Mouse (Mus musculus): ENCODE data around the gene Pklr. TPM values are rescaled to one million over a fixed set of nuclear protein-coding genes. Genes with fewer than 3 reads are reported as not detected.
A peak's percentile ranks its signal among the peaks of the same experiment; 100 is the strongest.

Pklr gene
- polyA plus RNA-seq (2015; fragmentation: Nextera tagmentation; extraction: Ambion mirVana) = 0.30 TPM in 1 of 2 replicates, not detected in the other

DNA sequence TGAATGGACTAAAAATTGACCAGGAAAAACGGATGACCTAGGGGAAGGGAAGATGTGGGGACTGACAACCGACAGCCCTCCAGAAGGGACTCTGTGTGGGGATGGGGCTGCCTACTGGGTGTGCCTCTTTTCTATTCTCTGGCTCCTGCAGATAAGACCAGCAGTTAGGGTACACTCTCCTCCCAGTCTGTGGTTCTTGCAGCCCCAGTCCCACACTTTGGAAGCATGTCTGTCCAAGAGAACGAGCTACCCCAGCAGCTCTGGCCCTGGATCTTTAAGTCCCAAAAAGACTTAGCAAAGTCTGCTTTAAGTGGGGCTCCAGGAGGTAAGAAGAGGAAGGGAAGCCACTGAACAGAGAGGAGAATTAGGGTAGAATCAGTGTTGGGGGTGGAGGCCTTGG lies at the start of gene Pklr:
Gene Pklr, plus strand, starts transcription at position 185 of the 400 bp plus-strand sequence.
- 68% methylated on average over 3 of the region's 3 CpGs for WGBS
- no peaks in the 10 kb centered on the region for H3K9me3 ChIP-seq
- H3K27ac ChIP-seq = no peak within 1 kb of the TSS
- H3K4me2 ChIP-seq = no peak within 1 kb of the TSS
- no peak for ATAC-seq (ENCODE audit: low FRiP score)
- no peak within 1 kb of the TSS for H3K4me3 ChIP-seq
- H3K4me1 ChIP-seq (replicated peaks) = peaks cover 7% of the 10 kb centered on the region
- H3K36me3 ChIP-seq = no peaks in the 10 kb centered on the region
- H3K27me3 ChIP-seq = peaks cover 13% of the 10 kb centered on the region; the same call in 1 of the 2 replicates
- H3K9ac ChIP-seq = peak within 1 kb of the TSS; percentile 13; the same call in 1 of the 2 replicates

DNA sequence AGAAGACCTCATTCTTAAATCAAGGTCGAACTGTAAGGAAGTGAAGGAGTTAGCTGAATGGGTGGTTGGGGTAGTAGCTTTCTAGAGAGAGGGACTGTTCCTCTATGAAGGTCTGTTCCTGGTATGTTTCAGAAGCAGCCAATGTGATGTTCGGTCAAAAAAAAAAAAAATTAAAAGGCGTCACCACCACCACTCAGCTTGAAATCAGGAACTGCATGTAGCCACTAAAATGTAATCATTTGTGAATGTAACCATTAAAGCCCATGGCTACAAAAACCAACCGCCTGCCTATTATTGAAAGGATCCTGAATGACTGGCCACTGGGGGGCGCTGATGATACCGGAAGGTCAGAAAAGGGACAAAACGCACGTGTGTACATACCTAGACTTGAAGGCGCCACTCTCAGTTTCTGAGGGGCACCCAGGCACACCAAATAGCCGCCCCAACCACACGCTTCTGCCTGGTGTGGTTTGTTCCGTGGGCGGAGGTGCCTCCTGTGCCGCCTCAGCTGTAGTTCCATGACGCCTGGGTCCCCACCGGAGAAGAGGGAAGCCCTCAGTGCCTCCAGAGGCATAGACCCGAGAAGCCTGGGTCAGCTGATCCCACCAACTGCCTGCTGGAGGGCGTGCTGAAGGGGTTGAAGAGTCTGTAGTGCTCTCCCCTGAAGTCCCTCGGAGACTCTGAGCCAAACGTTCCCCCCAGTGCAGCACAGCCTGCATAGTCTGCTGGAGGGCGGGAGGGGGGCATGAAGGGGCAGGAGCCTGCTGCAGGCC lies 48.4 kb upstream of the Pklr start:
- H3K4me3 ChIP-seq = no peak overlapping the region
- peaks cover 18% of the 10 kb centered on the region for H3K27me3 ChIP-seq
- no peaks in the 10 kb centered on the region for H3K9me3 ChIP-seq
- no peak overlapping the region for H3K4me2 ChIP-seq
- peaks cover 57% of the 10 kb centered on the region for H3K36me3 ChIP-seq
- H3K9ac ChIP-seq = no peak overlapping the region
- H3K27ac ChIP-seq = no peak overlapping the region
- 32% methylated on average over 21 of the region's 21 CpGs for WGBS
- peaks cover 51% of the 10 kb centered on the region for H3K4me1 ChIP-seq (replicated peaks)
- no peak for ATAC-seq (ENCODE audit: low FRiP score)

DNA sequence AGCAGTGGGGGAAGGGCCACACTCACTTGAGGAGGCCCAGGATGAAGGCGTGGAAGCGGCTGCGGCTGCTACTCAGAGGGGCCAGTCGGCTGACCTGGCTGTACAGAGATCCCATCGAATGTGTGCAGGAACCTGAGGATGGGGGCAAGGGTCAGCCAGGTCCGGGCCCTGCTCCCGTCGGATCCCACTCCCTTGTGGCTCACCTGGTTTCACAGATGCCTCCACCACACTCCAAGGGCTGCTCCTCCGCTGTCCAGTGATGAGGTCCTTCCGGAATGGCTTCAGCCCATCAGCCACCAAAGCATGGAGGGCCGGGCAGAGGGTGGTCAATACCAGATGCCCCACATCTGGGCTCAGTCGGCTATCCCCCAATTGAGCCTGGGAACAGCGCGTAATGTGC lies 47.0 kb upstream of the Pklr start:
- no peak for ATAC-seq (ENCODE audit: low FRiP score)
- Histone ChIP-seq H3K9me3 (no peaks in the 10 kb centered on the region), H3K27ac (no peak overlapping the region), H3K4me2 (peak overlapping the region; percentile 91), H3K4me3 (peak overlapping the region; percentile 69), H3K27me3 (peaks cover 18% of the 10 kb centered on the region), H3K36me3 (peaks cover 55% of the 10 kb centered on the region), H3K9ac (peak overlapping the region; percentile 90), H3K4me1 (replicated peaks) (peaks cover 56% of the 10 kb centered on the region)
- 67% methylated on average over 14 of the region's 14 CpGs for WGBS

DNA sequence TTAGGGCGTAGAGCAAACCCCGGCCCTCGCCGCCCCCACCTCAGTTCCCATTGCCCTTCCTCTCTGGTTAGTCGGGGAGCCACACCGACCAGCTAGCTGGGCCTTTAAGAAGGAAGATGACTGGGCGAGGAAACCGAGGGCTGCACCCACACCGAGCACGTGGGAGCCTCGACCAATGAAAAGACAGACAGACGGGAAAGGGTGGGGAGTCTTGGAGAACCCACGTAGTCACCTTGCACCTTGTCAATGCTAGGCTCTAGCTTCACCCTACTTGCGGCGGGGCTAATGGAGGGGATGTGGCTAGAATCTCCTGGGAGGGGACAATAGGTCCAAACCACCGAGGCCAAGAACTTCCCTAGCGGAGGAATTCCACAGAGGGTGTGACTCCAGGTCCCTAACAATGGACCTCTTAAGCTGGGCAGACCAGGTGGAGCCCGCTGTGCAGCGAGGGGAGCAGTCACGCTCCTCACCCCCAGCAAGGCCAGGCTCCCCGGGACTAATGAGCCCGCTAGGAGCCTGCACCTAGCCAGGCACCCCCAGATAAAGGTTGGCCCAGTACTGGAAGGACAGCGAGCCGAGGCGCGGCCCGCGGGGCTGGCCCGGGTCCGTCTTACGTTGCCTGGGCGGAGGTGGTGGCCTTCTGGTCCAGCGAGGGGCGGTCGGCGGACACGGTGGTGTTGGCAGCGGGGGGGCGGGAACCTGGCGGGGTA lies 45.9 kb upstream of the Pklr start:
- ATAC-seq (ENCODE audit: low FRiP score) = peak; percentile 65
- WGBS = under 1% methylated on average over 40 of the region's 40 CpGs
- H3K27me3 ChIP-seq = peaks cover 18% of the 10 kb centered on the region
- H3K4me2 ChIP-seq = peak overlapping the region; percentile 91
- H3K36me3 ChIP-seq = peaks cover 55% of the 10 kb centered on the region
- no peaks in the 10 kb centered on the region for H3K9me3 ChIP-seq
- H3K9ac ChIP-seq = peak overlapping the region; percentile 90
- peak overlapping the region; percentile 89 for H3K27ac ChIP-seq
- peak overlapping the region; percentile 69 for H3K4me3 ChIP-seq
- H3K4me1 ChIP-seq (replicated peaks) = peaks cover 57% of the 10 kb centered on the region

DNA sequence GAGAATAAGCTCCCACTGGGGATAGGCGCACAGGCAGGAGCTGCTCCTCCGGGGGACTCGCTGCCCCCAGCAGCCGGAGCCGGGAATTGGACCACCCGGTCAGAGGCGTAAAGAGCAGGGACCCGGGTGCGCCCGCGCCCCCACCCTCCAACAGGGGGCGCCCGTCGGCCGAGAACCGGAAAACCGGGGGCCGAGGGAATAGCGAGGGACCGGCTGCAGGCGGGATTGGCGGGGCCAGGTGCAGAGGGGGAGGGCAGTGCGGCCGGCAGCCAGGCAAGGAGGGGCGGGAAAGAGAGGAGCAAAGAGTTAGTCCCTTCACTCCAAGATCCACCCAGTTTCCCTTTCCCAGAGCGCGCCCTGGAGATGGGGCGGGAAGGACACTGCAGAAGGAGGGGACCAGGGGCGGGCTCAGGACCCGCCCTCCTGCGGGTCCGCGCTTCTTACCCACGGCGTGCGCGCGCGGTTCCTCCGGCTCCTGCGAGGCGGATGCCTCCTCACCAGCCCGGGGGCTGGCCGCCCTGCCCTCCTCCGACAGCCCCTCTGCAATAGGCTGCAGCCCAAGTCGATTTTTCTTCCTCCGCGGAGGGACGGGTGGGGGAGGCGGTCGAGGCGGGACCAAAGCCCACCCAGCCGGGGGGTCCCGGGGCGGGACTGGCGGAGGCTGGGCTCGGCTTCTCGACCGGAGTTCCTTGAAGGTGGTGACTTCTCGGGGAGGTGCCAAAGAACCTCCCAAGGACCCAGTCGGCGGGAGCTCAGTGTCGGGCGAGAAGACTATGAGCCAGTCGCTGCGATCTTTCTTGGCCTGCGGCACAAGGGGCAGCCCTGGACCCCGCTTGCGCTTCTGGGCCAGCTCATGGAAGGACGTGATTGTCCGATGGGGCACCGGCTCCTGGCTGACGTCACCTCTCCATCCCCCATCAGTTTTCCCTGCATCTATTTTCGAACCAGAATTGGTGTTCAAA lies 45.0 kb upstream of the Pklr start:
- peaks cover 18% of the 10 kb centered on the region for H3K27me3 ChIP-seq
- H3K4me1 ChIP-seq (replicated peaks) = peaks cover 57% of the 10 kb centered on the region
- H3K36me3 ChIP-seq = peaks cover 56% of the 10 kb centered on the region
- WGBS = under 1% methylated on average over 74 of the region's 74 CpGs
- peak; percentile 24 for ATAC-seq (ENCODE audit: low FRiP score)
- H3K9me3 ChIP-seq = no peaks in the 10 kb centered on the region
- peak overlapping the region; percentile 89 for H3K27ac ChIP-seq
- peak overlapping the region; percentile 91 for H3K4me2 ChIP-seq
- H3K4me3 ChIP-seq = peak overlapping the region; percentile 69
- H3K9ac ChIP-seq = peak overlapping the region; percentile 90

DNA sequence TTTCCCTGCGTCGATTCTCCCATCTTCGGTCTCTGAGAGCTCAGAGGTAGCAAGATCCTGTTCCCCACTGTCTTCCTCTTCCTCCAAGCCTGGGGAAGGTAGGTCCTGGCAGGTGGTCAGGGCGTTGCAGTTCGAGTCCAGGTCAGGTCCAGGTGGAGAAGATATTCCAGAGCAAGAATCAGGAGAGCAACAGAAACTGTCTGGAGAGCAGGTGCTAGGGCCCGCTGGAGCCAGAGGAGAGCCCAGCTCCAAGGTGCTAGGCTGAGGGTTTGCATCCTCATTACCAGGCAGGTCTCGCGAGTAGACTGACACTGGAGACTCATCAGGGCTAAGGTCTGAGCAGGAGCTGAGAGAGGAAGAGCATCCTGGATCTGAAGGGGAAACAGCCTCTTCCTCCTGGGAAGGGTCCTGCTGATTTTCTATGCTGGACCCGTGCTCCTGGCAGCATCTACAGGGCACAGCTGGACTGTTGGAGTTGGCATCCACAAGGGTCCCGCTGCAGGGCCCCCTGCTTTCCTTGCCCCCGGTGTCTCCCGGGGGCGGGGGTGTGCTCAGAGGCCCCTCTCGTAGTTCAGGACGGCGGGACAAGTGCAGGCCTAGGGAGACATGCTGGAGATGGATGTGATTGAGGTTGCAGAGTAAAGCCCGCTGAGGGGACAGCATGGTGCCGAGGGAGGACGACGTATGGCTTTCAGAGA lies 44.0 kb upstream of the Pklr start:
- 6% methylated on average over 20 of the region's 20 CpGs for WGBS
- Histone ChIP-seq H3K4me3 (peak overlapping the region; percentile 69), H3K27me3 (peaks cover 18% of the 10 kb centered on the region), H3K4me2 (peak overlapping the region; percentile 91), H3K27ac (peak overlapping the region; percentile 89), H3K9ac (peak overlapping the region; percentile 90), H3K9me3 (no peaks in the 10 kb centered on the region), H3K36me3 (peaks cover 56% of the 10 kb centered on the region), H3K4me1 (replicated peaks) (peaks cover 54% of the 10 kb centered on the region)
- no peak for ATAC-seq (ENCODE audit: low FRiP score)

DNA sequence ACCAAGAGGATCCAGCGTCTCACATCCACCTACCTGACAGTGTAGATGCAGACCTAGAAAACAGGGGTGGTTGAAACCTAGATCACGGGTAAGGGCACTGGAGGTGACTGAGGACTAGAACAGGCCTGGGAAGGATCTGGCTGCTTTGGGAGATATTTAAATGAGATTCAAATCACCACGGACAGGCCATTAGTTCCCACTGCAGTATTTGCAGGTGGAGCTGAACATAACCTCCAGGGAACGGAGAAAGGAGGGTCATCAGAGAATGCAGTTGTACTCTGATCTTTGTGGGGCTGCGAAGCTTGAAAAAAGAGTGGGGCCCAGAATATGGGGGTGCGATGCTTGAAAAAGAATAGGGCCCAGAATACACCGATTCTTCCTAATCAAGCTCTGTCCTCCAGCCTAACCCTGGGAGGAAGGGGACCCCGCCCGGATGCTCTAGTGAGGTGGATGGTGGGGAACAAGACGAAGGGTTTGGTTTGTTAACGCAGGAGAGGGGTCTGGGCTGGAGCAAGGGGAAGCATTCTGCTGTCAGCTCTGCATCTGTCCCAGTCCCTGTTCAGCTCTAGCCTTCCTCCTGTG lies 43.3 kb upstream of the Pklr start:
- H3K27ac ChIP-seq = peak overlapping the region; percentile 89
- peak overlapping the region; percentile 90 for H3K9ac ChIP-seq
- H3K4me3 ChIP-seq = peak overlapping the region; percentile 69
- ATAC-seq (ENCODE audit: low FRiP score) = peak; percentile 33
- H3K9me3 ChIP-seq = no peaks in the 10 kb centered on the region
- peak overlapping the region; percentile 91 for H3K4me2 ChIP-seq
- WGBS = 14% methylated on average over 11 of the region's 11 CpGs
- peaks cover 49% of the 10 kb centered on the region for H3K4me1 ChIP-seq (replicated peaks)
- H3K36me3 ChIP-seq = peaks cover 56% of the 10 kb centered on the region
- H3K27me3 ChIP-seq = peaks cover 18% of the 10 kb centered on the region

DNA sequence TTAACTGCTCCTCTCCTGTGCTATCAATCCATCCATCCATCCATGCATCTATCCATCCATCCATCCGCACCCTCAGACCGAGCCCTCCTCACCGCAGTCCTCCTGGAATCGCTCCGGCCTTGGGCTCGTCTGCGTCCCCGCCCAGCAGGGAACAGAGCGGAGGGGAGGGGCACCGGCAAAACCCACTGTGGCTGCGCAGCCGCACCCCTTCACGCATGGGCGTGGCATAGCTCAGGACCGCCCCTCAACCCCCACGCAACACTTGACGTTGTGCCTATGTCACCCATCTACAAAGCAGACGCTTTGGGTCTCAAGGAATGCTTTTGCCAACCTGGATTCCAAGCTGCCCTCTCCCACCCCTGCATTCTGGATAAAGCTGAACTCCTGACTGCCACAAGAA lies 42.8 kb upstream of the Pklr start, which contains the start of gene Rusc1:
Gene Rusc1, minus strand, starts transcription at position 137 of the 400 bp plus-strand sequence.
- Histone ChIP-seq H3K36me3 (peaks cover 55% of the 10 kb centered on the region), H3K4me2 (peak within 1 kb of the TSS; percentile 91), H3K4me1 (replicated peaks) (peaks cover 45% of the 10 kb centered on the region), H3K9ac (peak within 1 kb of the TSS; percentile 90), H3K9me3 (no peaks in the 10 kb centered on the region), H3K27me3 (peaks cover 14% of the 10 kb centered on the region), H3K27ac (peak within 1 kb of the TSS; percentile 89), H3K4me3 (peak within 1 kb of the TSS; percentile 69)
- peak; percentile 85 for ATAC-seq (ENCODE audit: low FRiP score)
- under 1% methylated on average over 18 of the region's 18 CpGs for WGBS

DNA sequence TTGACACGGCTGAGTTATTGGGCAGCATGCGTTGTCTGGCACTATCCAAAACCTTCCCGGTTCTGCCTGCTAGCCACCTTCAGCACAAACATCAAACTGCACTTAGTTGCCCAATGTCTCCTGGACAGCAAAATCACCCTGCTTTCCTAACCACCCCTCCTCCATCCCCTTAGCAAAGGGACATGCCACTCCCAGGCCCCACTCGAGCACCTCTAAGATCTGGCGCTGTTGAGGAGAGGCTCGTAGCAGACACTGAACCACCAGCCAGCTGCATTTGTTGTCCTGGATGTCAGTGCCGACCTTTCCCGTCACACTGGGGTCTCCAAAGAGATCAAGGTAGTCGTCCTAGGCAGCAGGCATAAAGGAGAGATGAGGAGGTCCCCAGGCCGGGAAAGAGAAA lies 41.9 kb upstream of the Pklr start:
- no peak overlapping the region for H3K4me3 ChIP-seq
- no peak overlapping the region for H3K9ac ChIP-seq
- no peaks in the 10 kb centered on the region for H3K9me3 ChIP-seq
- peaks cover 55% of the 10 kb centered on the region for H3K36me3 ChIP-seq
- H3K27me3 ChIP-seq = peaks cover 5% of the 10 kb centered on the region
- H3K4me1 ChIP-seq (replicated peaks) = peaks cover 40% of the 10 kb centered on the region
- WGBS = 85% methylated on average over 10 of the region's 10 CpGs
- no peak for ATAC-seq (ENCODE audit: low FRiP score)
- H3K4me2 ChIP-seq = no peak overlapping the region
- peak overlapping the region; percentile 89; the same call in 1 of the 2 replicates for H3K27ac ChIP-seq

DNA sequence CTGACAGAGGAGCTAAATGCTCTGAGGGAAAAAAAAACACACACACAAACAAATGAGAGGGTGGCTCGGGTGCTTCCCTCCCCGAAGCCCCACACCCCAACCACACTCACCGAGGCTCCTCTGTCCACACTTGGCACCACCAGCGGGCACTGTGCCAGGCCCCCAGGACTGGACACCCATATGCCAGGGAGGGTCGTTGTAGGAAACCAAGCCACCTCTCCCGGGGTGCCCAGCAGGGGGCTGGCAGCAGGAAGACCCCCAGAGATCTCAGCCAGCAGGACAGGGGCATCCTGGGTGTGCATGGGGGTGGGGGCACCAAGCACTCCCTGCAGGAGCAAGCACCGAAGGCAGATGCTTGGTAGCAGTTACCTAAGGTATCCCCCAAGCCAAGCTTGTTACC lies 35.1 kb upstream of the Pklr start, which contains the start of gene Gm43738:
Gene Gm43738, minus strand, starts transcription at position 289 of the 400 bp plus-strand sequence.
- H3K4me2 ChIP-seq = peak within 1 kb of the TSS; percentile 88
- H3K36me3 ChIP-seq = peaks cover 40% of the 10 kb centered on the region
- 37% methylated on average over 7 of the region's 7 CpGs for WGBS
- no peaks in the 10 kb centered on the region for H3K9me3 ChIP-seq
- H3K4me1 ChIP-seq (replicated peaks) = peaks cover 33% of the 10 kb centered on the region
- peak within 1 kb of the TSS; percentile 71 for H3K4me3 ChIP-seq
- H3K27me3 ChIP-seq = no peaks in the 10 kb centered on the region
- no peak for ATAC-seq (ENCODE audit: low FRiP score)
- peak within 1 kb of the TSS; percentile 81 for H3K27ac ChIP-seq
- peak within 1 kb of the TSS; percentile 86 for H3K9ac ChIP-seq

DNA sequence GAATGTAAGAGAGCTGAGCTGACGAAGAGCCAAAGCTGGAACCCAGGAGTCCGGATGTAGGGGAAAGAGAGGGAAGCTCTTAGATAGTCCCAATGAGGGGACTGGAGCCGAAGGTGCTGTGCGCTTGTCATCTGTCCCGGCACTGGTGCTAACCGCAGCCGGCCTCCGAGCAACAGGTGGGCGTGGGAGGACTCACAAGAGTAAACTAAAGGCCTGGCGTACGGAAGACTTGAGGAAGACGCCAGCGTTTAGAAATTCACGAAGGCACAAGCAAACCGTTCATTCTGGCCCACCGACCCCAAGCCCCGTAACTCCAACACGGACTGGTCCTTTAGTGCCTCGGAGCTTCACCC lies 34.5 kb upstream of the Pklr start:
- WGBS = under 1% methylated on average over 19 of the region's 19 CpGs
- Histone ChIP-seq H3K4me3 (peak overlapping the region; percentile 71), H3K4me2 (peak overlapping the region; percentile 88)

More for the DNA sequence above, 34.5 kb upstream of the Pklr start:
- Histone ChIP-seq H3K9me3 (no peaks in the 10 kb centered on the region), H3K36me3 (peaks cover 34% of the 10 kb centered on the region), H3K4me1 (replicated peaks) (peaks cover 33% of the 10 kb centered on the region), H3K9ac (peak overlapping the region; percentile 86), H3K27ac (peak overlapping the region; percentile 81), H3K27me3 (no peaks in the 10 kb centered on the region)
- ATAC-seq (ENCODE audit: low FRiP score) = peak; percentile 50
